ENCODE assay signal across 9 mouse cellular contexts in genomic region chrX:38084226-38084625, GRCm38 (mm10). TPM values are rescaled to one million over a fixed set of nuclear protein-coding genes. Genes with fewer than 3 reads are reported as not detected.
DNase-seq lines count a peak whose midpoint lies in the region; ATAC-seq and TF ChIP-seq lines count a peak whose summit lies in the region.
"Had no signal": no experiment of that assay in that cellular context is flagged by ENCODE, and none has a peak within 500 bp of the region (broad histone marks: within the 10 kb centered on the region; RNA-seq: fewer than 3 reads in every experiment).

No protein-coding gene starts in this region.

- peak; percentile 21; the same call in 1 of the 2 replicates for ATAC-seq in lung, embryonic 14.5 days (ENCODE audit: insufficient read depth)
- no peak for ATAC-seq in activated CD4-positive, CD25-positive, alpha-beta regulatory T cell, adult 4 months

- WGBS in lung, embryonic 14.5 days: 18% methylated on average over 12 of the region's 12 CpGs

- no peaks in the 10 kb centered on the region for H3K4me1 ChIP-seq in lung, embryonic 14.5 days (ENCODE audit: insufficient read depth)
- H3K4me1 ChIP-seq: neural tube, embryonic 12.5 days had no signal

- no peak overlapping the region for H3K4me3 ChIP-seq in lung, embryonic 14.5 days (ENCODE audit: low read depth, low read length)
- H3K4me3 ChIP-seq: neural tube, embryonic 12.5 days had no signal

- no peak overlapping the region for H3K4me2 ChIP-seq in lung, embryonic 14.5 days
- H3K4me2 ChIP-seq: neural tube, embryonic 12.5 days had no signal

- H3K9ac ChIP-seq in lung, embryonic 14.5 days: no peak overlapping the region
- H3K9ac ChIP-seq: neural tube, embryonic 12.5 days had no signal

- no peaks in the 10 kb centered on the region for H3K36me3 ChIP-seq in lung, embryonic 14.5 days (ENCODE audit: insufficient read depth)
- H3K36me3 ChIP-seq: neural tube, embryonic 12.5 days had no signal

- H3K9me3 ChIP-seq in lung, embryonic 14.5 days (ENCODE audit: low read depth, low read length): no peaks in the 10 kb centered on the region
- H3K9me3 ChIP-seq: neural tube, embryonic 12.5 days had no signal

- H3K27ac ChIP-seq in lung, embryonic 14.5 days (ENCODE audit: low read depth): no peak overlapping the region
- H3K27ac ChIP-seq: neural tube, embryonic 12.5 days had no signal

- peak; percentile 69 for TF ChIP-seq CTCF in lung, embryonic 14.5 days (IDR thresholded peaks at IDR 0.05; ENCODE audit: low read depth)

- no peaks in the 10 kb centered on the region for H3K27me3 ChIP-seq in lung, embryonic 14.5 days (ENCODE audit: insufficient read depth, low read length)
- H3K27me3 ChIP-seq: neural tube, embryonic 12.5 days had no signal

- DNase-seq in left cerebral cortex, adult 18-20 months (ENCODE audit: low spot score in 2 of 2): peak; percentile 44 to 45
- no peak for DNase-seq in left cerebral cortex, adult 11 months (ENCODE audit: low spot score)
- peak; percentile 3 for DNase-seq in adipocyte (ENCODE audit: low spot score)
- DNase-seq in embryo, embryonic 10 days (ENCODE audit: low spot score): peak; percentile 60
- DNase-seq in kidney, postnatal 10 days: peak; percentile 68
- peak; percentile 72 for DNase-seq in lung, embryonic 14.5 days
- peak; percentile 54 for DNase-seq in right cerebral cortex, postnatal 14 days

RNA-seq across cellular contexts. Expression of gene Rhox11, which starts 0.7 kb away (rescaled TPM):
- total RNA-seq in left cerebral cortex, adult 18-20 months (2021): not detected
- polyA plus RNA-seq in lung, embryonic 14.5 days (2014; fragmentation: Nextera tagmentation; extraction: Ambion mirVana): not detected in 2 replicates
- polyA plus RNA-seq in activated CD4-positive, CD25-positive, alpha-beta regulatory T cell, adult 4 months (2017; shearing (Covaris generic)): not detected
- polyA plus RNA-seq: neural tube, embryonic 12.5 days had no signal

RNA-seq across cellular contexts. Expression of gene Rhox10, which starts 18.0 kb away (rescaled TPM):
- not detected for total RNA-seq in left cerebral cortex, adult 18-20 months (2021)
- polyA plus RNA-seq in lung, embryonic 14.5 days (2014; fragmentation: Nextera tagmentation; extraction: Ambion mirVana): not detected in 2 replicates
- polyA plus RNA-seq in activated CD4-positive, CD25-positive, alpha-beta regulatory T cell, adult 4 months (2017; shearing (Covaris generic)): not detected
- polyA plus RNA-seq: neural tube, embryonic 12.5 days had no signal

RNA-seq across cellular contexts. Expression of gene Rhox12, which starts 26.5 kb away (rescaled TPM):
- total RNA-seq in left cerebral cortex, adult 18-20 months (2021): not detected
- polyA plus RNA-seq in lung, embryonic 14.5 days (2014; fragmentation: Nextera tagmentation; extraction: Ambion mirVana): not detected in 2 replicates
- polyA plus RNA-seq in activated CD4-positive, CD25-positive, alpha-beta regulatory T cell, adult 4 months (2017; shearing (Covaris generic)): not detected
- polyA plus RNA-seq: neural tube, embryonic 12.5 days had no signal

RNA-seq across cellular contexts. Expression of gene Rhox13, which starts 36.8 kb away (rescaled TPM):
- total RNA-seq in left cerebral cortex, adult 18-20 months (2021): not detected
- polyA plus RNA-seq in lung, embryonic 14.5 days (2014; fragmentation: Nextera tagmentation; extraction: Ambion mirVana): not detected in 2 replicates
- not detected for polyA plus RNA-seq in activated CD4-positive, CD25-positive, alpha-beta regulatory T cell, adult 4 months (2017; shearing (Covaris generic))
- polyA plus RNA-seq: neural tube, embryonic 12.5 days had no signal

RNA-seq across cellular contexts. Expression of gene Btg1-ps2, which starts 41.3 kb away (rescaled TPM):
- not detected for total RNA-seq in left cerebral cortex, adult 18-20 months (2021)
- polyA plus RNA-seq in lung, embryonic 14.5 days (2014; fragmentation: Nextera tagmentation; extraction: Ambion mirVana): not detected in 2 replicates
- not detected for polyA plus RNA-seq in activated CD4-positive, CD25-positive, alpha-beta regulatory T cell, adult 4 months (2017; shearing (Covaris generic))
- polyA plus RNA-seq: neural tube, embryonic 12.5 days had no signal
